Mouse (Mus musculus) myocyte (in vitro differentiated cells): ENCODE results near the gene Chn2. TPM values are rescaled to one million over a fixed set of nuclear protein-coding genes. Genes with fewer than 3 reads are reported as not detected.

Source experiments
- H3K27me3 ChIP-seq: one replicate; pipeline ENCODE4 v1.6.1; 2011; ENCODE audit not compliant: control insufficient read depth, insufficient read depth, insufficient read length
- H3K36me3 ChIP-seq: one replicate; pipeline ENCODE4 v1.6.1; 2011; ENCODE audit not compliant: control insufficient read depth, insufficient read depth
- H3K4me2 ChIP-seq: one replicate; pipeline ENCODE4 v1.6.1; 2011; ENCODE audit warnings: low read depth, control low read depth
- H3K4me3 ChIP-seq: one replicate; pipeline ENCODE4 v1.5.1; 2011; ENCODE audit warnings: mild to moderate bottlenecking, control low read depth, moderate library complexity
- H3K79me2 ChIP-seq: one replicate; pipeline ENCODE4 v1.6.1; 2011; ENCODE audit not compliant: control insufficient read depth, insufficient read depth
- H3ac ChIP-seq: one replicate; pipeline ENCODE4 v1.6.1; 2011; ENCODE audit not compliant: control insufficient read depth, insufficient read length
- CEBPB ChIP-seq: IDR thresholded peaks from 2 replicates; pipeline ENCODE4 v1.6.1; 2011; ENCODE audit warnings: mild to moderate bottlenecking, moderate library complexity; ENCODE audit not compliant: poor library complexity, insufficient read depth, severe bottlenecking
- E2F4 ChIP-seq: IDR thresholded peaks from one replicate; pipeline ENCODE4 v1.6.1; 2011; ENCODE audit warnings: mild to moderate bottlenecking, control low read depth, moderate library complexity; ENCODE audit not compliant: insufficient read depth
- MAX ChIP-seq: IDR thresholded peaks from one replicate; pipeline ENCODE4 v1.6.1; 2011; ENCODE audit warnings: low read depth, mild to moderate bottlenecking, control low read depth
- MYOD1 ChIP-seq, 3 experiments: IDR thresholded peaks; one replicate each; pipeline ENCODE4 v1.6.1; 2011; ENCODE audit warnings: control low read depth in 2 of 3, low read depth in 2 of 3, mild to moderate bottlenecking in 2 of 3, moderate library complexity in 1 of 3; ENCODE audit not compliant: insufficient read length in 2 of 3, control insufficient read depth in 1 of 3
- MYOG ChIP-seq, 3 experiments: IDR thresholded peaks; one replicate each; pipeline ENCODE4 v1.6.1; 2011; ENCODE audit warnings: control low read depth in 2 of 3, low read depth in 2 of 3, mild to moderate bottlenecking in 2 of 3; ENCODE audit not compliant: insufficient read length in 2 of 3, control insufficient read depth in 1 of 3, insufficient read depth in 1 of 3
- POLR2A ChIP-seq: IDR thresholded peaks from one replicate; pipeline ENCODE4 v1.6.1; 2011; ENCODE audit warnings: low read depth, mild to moderate bottlenecking, control low read depth, moderate library complexity; ENCODE audit not compliant: insufficient read length
- POLR2AphosphoS2 ChIP-seq: IDR thresholded peaks from one replicate; pipeline ENCODE4 v1.6.1; 2011; ENCODE audit warnings: low read depth, control low read depth; ENCODE audit not compliant: insufficient read length
- REST ChIP-seq: IDR thresholded peaks from one replicate; pipeline ENCODE4 v1.6.1; 2011; ENCODE audit warnings: mild to moderate bottlenecking, control low read depth, moderate library complexity; ENCODE audit not compliant: insufficient read depth, insufficient read length
- SRF ChIP-seq: IDR thresholded peaks from one replicate; pipeline ENCODE4 v1.6.1; 2011; ENCODE audit warnings: low read depth; ENCODE audit not compliant: control insufficient read depth, insufficient read length
- TCF12 ChIP-seq: IDR thresholded peaks from one replicate; pipeline ENCODE4 v1.6.1; 2011; ENCODE audit warnings: mild to moderate bottlenecking, control low read depth; ENCODE audit not compliant: poor library complexity, insufficient read depth, severe bottlenecking
- TCF3 ChIP-seq: IDR thresholded peaks from one replicate; pipeline ENCODE4 v1.6.1; 2011; ENCODE audit warnings: low read depth, control low read depth; ENCODE audit not compliant: insufficient read length
- USF1 ChIP-seq: IDR thresholded peaks from one replicate; pipeline ENCODE4 v1.6.1; 2011; ENCODE audit warnings: low read depth, mild to moderate bottlenecking, control low read depth, moderate library complexity
- polyA plus RNA-seq: library from polyadenylated mRNA; unstranded; fragments of >200 nt; fragmentation: generic; extraction: Trizol; gene quantifications from one replicate; pipeline ENCODE4 v1.2.1, GENCODE M21; 2012; ENCODE audit warnings: missing spikeins

The Chn2 gene
- polyA plus RNA-seq, 1 experiment = 6.5 TPM

DNA sequence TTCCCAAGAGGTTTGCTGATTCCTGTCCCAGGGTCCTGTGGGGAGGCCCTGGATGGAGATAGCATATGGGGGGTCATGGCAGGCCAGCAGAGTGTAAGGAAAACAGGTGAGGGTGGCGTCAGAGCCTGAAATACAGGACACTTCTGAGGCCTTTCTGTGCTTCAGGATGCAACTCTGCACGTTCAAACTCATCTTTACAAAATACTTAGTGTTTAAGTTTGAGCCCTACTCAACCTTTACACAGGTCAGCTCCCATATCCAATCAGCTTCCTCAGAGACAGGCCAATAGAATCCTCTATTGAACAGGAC is 104.3 kb downstream of the Chn2 start:
- Histone ChIP-seq H3K36me3 (no peaks in the 10 kb centered on the region), H3ac (no peak overlapping the region), H3K4me2 (no peak overlapping the region), H3K27me3 (no peaks in the 10 kb centered on the region), H3K79me2 (no peaks in the 10 kb centered on the region), H3K4me3 (no peak overlapping the region)
- no peak for TF ChIP-seq TCF3
- no peak for TF ChIP-seq CEBPB
- no peak for TF ChIP-seq USF1
- no peak for TF ChIP-seq E2F4
- TF ChIP-seq MYOD1 (IDR thresholded peaks at IDR 0.05; ENCODE audit: control insufficient read depth in 1 of 3, insufficient read length in 2 of 3, low read depth in 2 of 3) = no peak
- TF ChIP-seq TCF12 = no peak
- TF ChIP-seq POLR2AphosphoS2 = no peak
- TF ChIP-seq POLR2A = no peak
- TF ChIP-seq MYOG (IDR thresholded peaks at IDR 0.05; ENCODE audit: control insufficient read depth in 1 of 3, insufficient read depth in 1 of 3, insufficient read length in 2 of 3, low read depth in 2 of 3) = no peak
- no peak for TF ChIP-seq MAX
- no peak for TF ChIP-seq REST
- TF ChIP-seq SRF = no peak

DNA sequence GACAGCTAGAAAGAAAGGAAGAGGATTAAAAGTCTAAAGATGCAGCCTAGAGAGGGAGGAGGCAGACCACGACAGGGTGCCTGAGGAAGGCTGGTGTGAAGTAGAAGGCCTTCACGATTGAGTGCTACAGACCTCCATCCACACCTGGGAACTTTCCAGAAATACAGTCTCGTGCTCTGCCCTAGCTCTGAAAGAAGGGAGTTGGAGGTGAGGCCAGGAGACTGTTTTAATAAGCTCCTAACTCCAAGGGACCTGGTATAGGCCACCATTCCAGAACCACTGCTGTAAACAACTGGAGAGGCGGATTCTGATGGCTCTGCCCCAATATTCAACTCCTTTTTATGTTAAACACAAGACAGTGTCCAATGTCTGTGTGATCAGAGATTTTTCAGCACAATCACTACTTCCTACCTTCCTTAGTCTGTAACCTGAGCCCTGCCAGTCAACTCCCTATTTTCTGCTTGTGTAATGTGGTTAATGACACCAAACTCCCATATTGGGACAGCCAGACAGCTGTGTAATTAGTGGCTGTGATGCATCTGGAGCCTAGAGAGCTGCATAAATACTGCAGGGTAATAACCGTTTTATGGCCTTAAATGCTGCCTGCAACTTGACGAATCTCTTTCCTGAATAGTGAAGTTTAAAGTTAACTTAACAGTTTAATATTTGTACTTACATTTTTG is 109.6 kb downstream of the Chn2 start:
- Histone ChIP-seq H3K79me2 (no peaks in the 10 kb centered on the region), H3K4me2 (no peak overlapping the region), H3K27me3 (no peaks in the 10 kb centered on the region), H3K4me3 (no peak overlapping the region), H3K36me3 (no peaks in the 10 kb centered on the region), H3ac (no peak overlapping the region)
- TF ChIP-seq MYOD1 (IDR thresholded peaks at IDR 0.05; ENCODE audit: control insufficient read depth in 1 of 3, insufficient read length in 2 of 3, low read depth in 2 of 3) = no peak
- 0 out of 2 replicates have a peak, but pooled peaks have one; percentile 4 for TF ChIP-seq CEBPB

DNA sequence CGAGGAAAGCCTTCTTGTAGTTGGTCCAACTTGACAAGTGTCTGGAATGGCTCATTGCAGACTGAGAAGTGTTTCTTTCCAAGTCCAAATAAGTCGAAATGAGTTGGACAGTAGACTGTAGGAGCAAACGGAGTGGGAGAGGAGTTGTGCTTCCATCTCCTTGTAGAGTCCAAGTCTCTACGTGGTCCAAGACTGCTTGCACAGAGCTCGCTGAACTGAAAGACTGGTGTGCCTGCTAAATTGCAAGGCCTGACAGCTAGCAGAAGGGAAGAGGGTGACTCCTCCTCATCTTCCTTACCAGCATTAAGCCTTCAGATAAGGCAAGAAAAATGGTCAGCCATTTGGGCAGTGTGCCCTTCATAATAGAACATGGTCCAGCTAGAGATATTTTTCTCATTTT is 111.5 kb downstream of the Chn2 start:
- Histone ChIP-seq H3K27me3 (no peaks in the 10 kb centered on the region), H3K4me2 (no peak overlapping the region), H3K4me3 (no peak overlapping the region), H3K36me3 (no peaks in the 10 kb centered on the region), H3ac (no peak overlapping the region), H3K79me2 (no peaks in the 10 kb centered on the region)
- TF ChIP-seq USF1 = no peak
- no peak for TF ChIP-seq CEBPB
- no peak for TF ChIP-seq REST
- no peak for TF ChIP-seq MYOG (IDR thresholded peaks at IDR 0.05; ENCODE audit: control insufficient read depth in 1 of 3, insufficient read depth in 1 of 3, insufficient read length in 2 of 3, low read depth in 2 of 3)
- no peak for TF ChIP-seq POLR2AphosphoS2
- no peak for TF ChIP-seq TCF12
- TF ChIP-seq SRF = no peak
- TF ChIP-seq MAX = no peak
- no peak for TF ChIP-seq POLR2A
- no peak for TF ChIP-seq E2F4
- no peak for TF ChIP-seq TCF3
- TF ChIP-seq MYOD1 (IDR thresholded peaks at IDR 0.05; ENCODE audit: control insufficient read depth in 1 of 3, insufficient read length in 2 of 3, low read depth in 2 of 3) = no peak

DNA sequence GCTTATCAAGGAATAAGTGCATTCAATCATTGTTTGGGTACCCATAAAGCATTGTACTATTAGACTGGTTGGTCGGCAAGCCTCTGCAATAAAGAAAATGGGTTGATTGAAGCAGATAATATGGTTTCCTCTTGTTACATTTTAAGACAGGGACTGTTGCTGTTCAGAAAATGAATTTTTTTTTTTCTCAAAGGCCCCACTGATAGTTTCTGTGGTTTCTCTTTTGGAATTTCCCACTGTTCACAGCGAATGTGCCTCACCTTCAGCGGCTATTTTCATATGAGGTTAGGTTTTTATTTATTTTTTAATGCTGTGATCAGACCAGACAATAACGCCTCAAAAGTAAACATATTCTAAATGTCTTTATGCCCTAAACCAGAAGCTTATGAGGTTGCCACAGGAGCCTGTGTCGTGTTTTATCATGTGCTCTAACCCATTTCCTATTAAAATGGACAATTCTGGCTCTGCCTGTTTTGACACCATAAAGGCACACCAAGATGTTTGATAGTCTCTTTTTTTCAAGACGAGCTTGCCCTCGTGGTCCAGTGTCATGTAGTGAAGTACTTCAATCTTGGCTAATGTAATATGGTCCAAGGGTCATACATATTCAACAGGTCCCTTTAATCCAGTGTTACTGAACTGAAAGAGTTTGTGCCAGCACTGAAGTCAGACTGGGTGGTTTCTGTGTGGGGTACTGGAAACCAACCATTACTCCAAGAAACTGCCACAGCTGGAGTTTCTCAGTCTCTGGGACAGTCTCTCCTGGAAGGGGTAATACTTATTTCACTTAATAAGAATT is 112.3 kb downstream of the Chn2 start:
- Histone ChIP-seq H3K27me3 (no peaks in the 10 kb centered on the region), H3K4me3 (no peak overlapping the region), H3K4me2 (no peak overlapping the region), H3ac (no peak overlapping the region), H3K79me2 (no peaks in the 10 kb centered on the region), H3K36me3 (no peaks in the 10 kb centered on the region)
- TF ChIP-seq E2F4 (no peak), TCF12 (no peak), USF1 (no peak), POLR2AphosphoS2 (no peak), CEBPB (no peak), MAX (no peak), REST (no peak), MYOG (IDR thresholded peaks at IDR 0.05; ENCODE audit: control insufficient read depth in 1 of 3, insufficient read depth in 1 of 3, insufficient read length in 2 of 3, low read depth in 2 of 3) (no peak), SRF (no peak), TCF3 (no peak)

DNA sequence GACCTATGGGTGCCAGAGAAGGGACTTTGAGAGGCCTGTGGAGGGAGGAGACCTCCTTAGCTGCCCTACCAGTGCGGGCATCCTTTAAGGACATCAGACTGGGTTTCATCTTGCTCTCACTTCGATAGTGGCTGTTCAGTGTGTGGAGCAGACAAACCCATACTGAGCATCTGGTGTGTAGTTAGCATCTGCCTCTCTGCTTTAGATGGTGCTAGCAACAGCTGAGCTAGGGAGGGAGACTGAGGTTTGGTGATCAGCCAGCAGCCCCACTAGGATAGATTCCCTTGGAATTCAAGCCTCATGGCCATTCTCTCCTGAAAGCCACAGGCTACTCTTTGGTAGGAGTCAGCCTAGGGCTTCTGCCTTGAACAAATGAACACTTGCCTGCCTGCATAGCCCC is 117.7 kb downstream of the Chn2 start:
- Histone ChIP-seq H3K27me3 (no peaks in the 10 kb centered on the region), H3K4me2 (peak overlapping the region; percentile 30), H3ac (no peak overlapping the region), H3K4me3 (no peak overlapping the region), H3K79me2 (no peaks in the 10 kb centered on the region), H3K36me3 (no peaks in the 10 kb centered on the region)
- TF ChIP-seq SRF (no peak), E2F4 (no peak), MYOG (IDR thresholded peaks at IDR 0.05; ENCODE audit: control insufficient read depth in 1 of 3, insufficient read depth in 1 of 3, insufficient read length in 2 of 3, low read depth in 2 of 3) (peak in 2 of 3 experiments; percentile 27 to 66), MYOD1 (IDR thresholded peaks at IDR 0.05; ENCODE audit: control insufficient read depth in 1 of 3, insufficient read length in 2 of 3, low read depth in 2 of 3) (peak in 2 of 3 experiments; percentile 77 to 80), MAX (no peak), REST (no peak), POLR2A (no peak), USF1 (no peak), TCF3 (no peak), POLR2AphosphoS2 (no peak)
